Mouse (Mus musculus): ENCODE measurements around the gene Eml1.

GRCm38 (mm10) chr12:108393637-108394036 lies 22.9 kb downstream of the Eml1 start:
- no peak for TF ChIP-seq EP300 (IDR thresholded peaks at IDR 0.05; ENCODE audit: insufficient read depth, low read depth, low read length)
- TF ChIP-seq POLR2A (IDR thresholded peaks at IDR 0.05; ENCODE audit: insufficient read depth, low read length), result no peak
- TF ChIP-seq CTCF (IDR thresholded peaks at IDR 0.05; ENCODE audit: low read depth, low read length), result no peak

Measured in ES-Bruce4 (cell line).